Mouse (Mus musculus): ENCODE measurements around the gene Prr22. TPM values are rescaled to one million over a fixed set of nuclear protein-coding genes. Genes with fewer than 3 reads are reported as not detected.

The Prr22 gene
- polyA plus RNA-seq (2016; fragmentation: Nextera tagmentation; extraction: Ambion mirVana) = 1.0 and 1.4 TPM in 2 replicates

DNA sequence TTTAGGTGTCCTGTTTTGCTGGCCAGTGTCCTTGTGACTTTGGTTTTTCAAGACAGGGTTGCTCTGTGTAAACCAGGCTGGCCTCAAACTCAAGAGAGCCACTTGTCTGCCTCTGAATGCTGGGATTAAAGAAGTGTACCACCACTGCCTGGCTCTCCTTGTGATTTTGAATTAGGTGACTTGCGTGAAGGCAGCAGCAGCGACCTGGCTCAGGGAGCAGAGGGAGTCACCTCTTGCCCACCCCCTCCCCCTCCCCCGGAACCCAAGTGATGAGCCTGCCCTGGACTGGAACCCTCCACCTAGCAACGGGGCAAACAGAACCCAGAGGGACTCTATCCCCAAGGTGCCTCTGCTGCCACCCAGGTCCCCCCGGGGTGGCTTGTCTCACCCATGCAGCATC is at the start of gene Prr22:
Prr22 (plus strand) TSS at position 301 of the 400 bp plus-strand sequence.
- no peak within 1 kb of the TSS for H3K9ac ChIP-seq
- no peak for ATAC-seq (ENCODE audit: insufficient number of reproducible peaks, low FRiP score)
- H3K27ac ChIP-seq (ENCODE audit: poor library complexity, severe bottlenecking) = no peak within 1 kb of the TSS
- no peak within 1 kb of the TSS for H3K4me3 ChIP-seq
- peaks cover 20% of the 10 kb centered on the region for H3K4me1 ChIP-seq (replicated peaks)
- WGBS = 97% methylated on average over 5 of the region's 5 CpGs
- H3K36me3 ChIP-seq = peaks cover 52% of the 10 kb centered on the region
- no peak within 1 kb of the TSS for H3K4me2 ChIP-seq
- no peaks in the 10 kb centered on the region for H3K9me3 ChIP-seq (replicated peaks)
- H3K27me3 ChIP-seq (replicated peaks) = no peaks in the 10 kb centered on the region

- H3K27ac ChIP-seq (ENCODE audit: poor library complexity, severe bottlenecking) = no peak overlapping the region
- peaks cover 49% of the 10 kb centered on the region for H3K36me3 ChIP-seq
- H3K27me3 ChIP-seq (replicated peaks) = no peaks in the 10 kb centered on the region
- ATAC-seq (ENCODE audit: insufficient number of reproducible peaks, low FRiP score) = no peak
- no peak overlapping the region for H3K4me3 ChIP-seq
- H3K4me1 ChIP-seq (replicated peaks) = peaks cover 33% of the 10 kb centered on the region
- no peak overlapping the region for H3K4me2 ChIP-seq
- 83% methylated on average over 5 of the region's 5 CpGs for WGBS
- peaks cover 4% of the 10 kb centered on the region; the same call in 1 of the 2 replicates for H3K9me3 ChIP-seq (replicated peaks)
- H3K9ac ChIP-seq = no peak overlapping the region
These were observed 47.6 kb upstream of the Prr22 start for GRCm38 (mm10) chr17:56722441-56722840.

DNA sequence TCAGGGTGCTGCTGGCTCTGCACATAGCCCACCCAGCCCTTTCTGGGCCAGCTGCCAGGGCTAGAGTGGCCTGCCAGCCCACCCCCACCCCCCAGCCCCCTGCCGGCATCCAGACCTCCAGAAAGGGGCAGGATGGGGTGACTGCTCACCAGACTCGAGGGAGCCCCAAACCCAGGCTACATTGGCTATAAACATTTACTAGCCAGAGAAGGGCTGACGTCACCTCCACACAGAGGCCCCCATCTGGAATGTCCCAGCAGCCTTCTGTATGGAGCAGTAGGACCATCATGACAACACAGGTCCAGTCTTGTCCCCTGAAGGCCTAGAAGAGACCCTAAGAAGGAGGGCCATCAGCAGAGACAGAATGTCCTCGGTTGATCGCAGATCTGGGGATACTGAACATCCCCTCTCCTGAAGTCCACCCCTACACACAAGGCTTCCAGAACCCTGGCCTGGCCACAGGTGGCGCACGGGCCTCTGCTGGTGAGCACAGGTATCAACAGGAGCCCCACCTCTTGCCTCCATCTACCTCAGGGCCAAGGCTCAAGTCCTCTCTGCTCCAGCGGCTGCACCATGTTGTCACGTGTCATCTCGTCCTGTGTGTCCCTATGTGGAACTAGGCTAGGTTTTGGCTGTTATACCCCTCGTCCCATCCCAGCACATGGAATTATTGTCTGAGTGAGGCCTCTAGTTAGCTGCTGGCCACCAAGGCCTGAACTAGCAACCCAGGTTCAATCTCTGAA is 46.5 kb upstream of the Prr22 start:
- no peak for ATAC-seq (ENCODE audit: insufficient number of reproducible peaks, low FRiP score)
- WGBS = 82% methylated on average over 11 of the region's 11 CpGs
- no peak overlapping the region for H3K9ac ChIP-seq
- H3K27me3 ChIP-seq (replicated peaks) = no peaks in the 10 kb centered on the region
- H3K4me3 ChIP-seq = no peak overlapping the region
- no peak overlapping the region for H3K4me2 ChIP-seq
- H3K36me3 ChIP-seq = peaks cover 49% of the 10 kb centered on the region
- peaks cover 4% of the 10 kb centered on the region; the same call in 1 of the 2 replicates for H3K9me3 ChIP-seq (replicated peaks)
- H3K4me1 ChIP-seq (replicated peaks) = peaks cover 40% of the 10 kb centered on the region
- H3K27ac ChIP-seq (ENCODE audit: poor library complexity, severe bottlenecking) = no peak overlapping the region

- no peak for ATAC-seq (ENCODE audit: insufficient number of reproducible peaks, low FRiP score)
- 13% methylated on average over 7 of the region's 7 CpGs for WGBS
- 0 out of 2 replicates have a peak overlapping the region, but pooled peaks have one; percentile 5 for H3K9ac ChIP-seq
- peaks cover 31% of the 10 kb centered on the region for H3K36me3 ChIP-seq
- H3K4me2 ChIP-seq = peak overlapping the region; percentile 47; the same call in 1 of the 2 replicates
- peaks cover 16% of the 10 kb centered on the region; the same call in 1 of the 2 replicates for H3K27me3 ChIP-seq (replicated peaks)
- H3K4me3 ChIP-seq = no peak overlapping the region
- peaks cover 26% of the 10 kb centered on the region for H3K4me1 ChIP-seq (replicated peaks)
- H3K9me3 ChIP-seq (replicated peaks) = peaks cover 4% of the 10 kb centered on the region; the same call in 1 of the 2 replicates
- no peak overlapping the region for H3K27ac ChIP-seq (ENCODE audit: poor library complexity, severe bottlenecking)
These were observed 42.9 kb upstream of the Prr22 start for GRCm38 (mm10) chr17:56727029-56727649.

DNA sequence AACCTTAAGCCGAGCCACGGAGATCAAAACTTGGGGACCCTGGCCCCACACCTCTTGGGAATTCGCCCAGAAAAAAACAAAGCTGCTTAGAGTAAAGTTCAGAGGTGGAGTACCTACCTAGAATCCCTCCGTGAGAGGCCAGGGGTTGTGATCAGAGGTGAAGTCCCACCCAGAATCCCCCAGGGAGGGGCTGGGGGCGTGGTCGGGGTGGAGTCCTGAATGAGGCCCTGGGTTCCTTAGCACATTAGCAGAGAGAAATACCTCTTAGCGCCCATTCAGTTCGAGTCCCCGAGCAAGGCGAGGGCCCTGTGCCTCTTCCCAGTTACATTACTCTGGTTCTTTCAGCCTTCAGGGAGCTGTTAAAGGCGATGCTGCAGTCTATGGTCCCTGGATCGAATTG is 42.4 kb upstream of the Prr22 start:
- no peak for ATAC-seq (ENCODE audit: insufficient number of reproducible peaks, low FRiP score)

DNA sequence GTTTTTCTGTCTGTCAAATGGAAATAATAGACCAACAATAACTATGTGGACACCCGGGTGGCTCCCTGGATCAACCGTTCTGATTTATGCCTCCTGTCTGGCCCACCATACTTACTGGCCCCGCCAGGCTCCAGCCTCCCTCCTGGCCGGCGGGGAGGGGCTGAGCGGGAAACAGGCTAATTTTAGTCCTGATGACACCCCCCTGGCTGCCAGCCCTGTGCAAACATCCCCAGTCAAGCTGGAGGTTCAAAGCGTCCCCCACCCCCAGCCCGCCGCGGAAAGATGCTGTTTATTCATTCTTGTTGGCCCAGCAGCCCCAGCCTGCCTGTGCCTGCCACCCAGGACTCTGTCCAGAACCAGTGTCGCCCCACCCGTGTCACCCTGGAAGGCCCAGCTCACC is 41.9 kb upstream of the Prr22 start:
- no peak overlapping the region for H3K4me3 ChIP-seq
- peaks cover 25% of the 10 kb centered on the region for H3K4me1 ChIP-seq (replicated peaks)
- peaks cover 18% of the 10 kb centered on the region for H3K27me3 ChIP-seq (replicated peaks)
- H3K27ac ChIP-seq (ENCODE audit: poor library complexity, severe bottlenecking) = no peak overlapping the region
- 10% methylated on average over 12 of the region's 12 CpGs for WGBS
- peaks cover 4% of the 10 kb centered on the region; the same call in 1 of the 2 replicates for H3K9me3 ChIP-seq (replicated peaks)
- H3K36me3 ChIP-seq = peaks cover 21% of the 10 kb centered on the region
- peak; percentile 47; the same call in 1 of the 2 replicates for ATAC-seq (ENCODE audit: insufficient number of reproducible peaks, low FRiP score)
- H3K4me2 ChIP-seq = peak overlapping the region; percentile 47
- H3K9ac ChIP-seq = no peak overlapping the region

More for the DNA sequence above, 42.4 kb upstream of the Prr22 start:
- H3K4me2 ChIP-seq = peak overlapping the region; percentile 47
- 9% methylated on average over 12 of the region's 12 CpGs for whole genome bisulfite sequencing
- H3K9me3 ChIP-seq (replicated peaks) = peaks cover 4% of the 10 kb centered on the region; the same call in 1 of the 2 replicates
- H3K36me3 ChIP-seq = peaks cover 26% of the 10 kb centered on the region
- no peak overlapping the region for H3K4me3 ChIP-seq
- peaks cover 16% of the 10 kb centered on the region; the same call in 1 of the 2 replicates for H3K27me3 ChIP-seq (replicated peaks)
- H3K9ac ChIP-seq = 0 out of 2 replicates have a peak overlapping the region, but pooled peaks have one; percentile 5
- H3K4me1 ChIP-seq (replicated peaks) = peaks cover 26% of the 10 kb centered on the region
- no peak overlapping the region for H3K27ac ChIP-seq (ENCODE audit: poor library complexity, severe bottlenecking)

DNA sequence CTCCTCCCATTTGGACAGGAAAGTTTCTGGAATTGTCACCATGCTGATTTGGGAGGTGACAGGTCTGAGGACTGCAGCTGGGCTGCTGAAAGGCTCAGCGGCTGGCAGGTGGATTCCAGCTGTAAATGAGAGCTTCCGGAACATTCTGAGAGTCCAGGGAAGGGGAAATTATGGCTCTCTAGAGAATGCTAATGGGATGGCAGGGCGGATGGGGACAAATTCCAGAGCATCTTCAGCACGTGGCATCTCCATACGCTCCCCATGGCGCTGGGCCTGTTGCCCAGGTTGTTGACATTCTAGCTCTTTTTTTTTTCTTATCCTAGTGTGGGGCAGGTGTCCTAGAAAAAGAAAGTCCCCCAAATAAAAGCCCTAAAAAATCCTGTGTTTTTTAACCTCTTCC is 40.9 kb upstream of the Prr22 start:
- no peak overlapping the region for H3K27ac ChIP-seq (ENCODE audit: poor library complexity, severe bottlenecking)
- H3K27me3 ChIP-seq (replicated peaks) = peaks cover 27% of the 10 kb centered on the region
- no peak for ATAC-seq (ENCODE audit: insufficient number of reproducible peaks, low FRiP score)
- peaks cover 4% of the 10 kb centered on the region; the same call in 1 of the 2 replicates for H3K9me3 ChIP-seq (replicated peaks)
- no peak overlapping the region for H3K4me3 ChIP-seq
- peaks cover 11% of the 10 kb centered on the region for H3K36me3 ChIP-seq
- no peak overlapping the region for H3K9ac ChIP-seq
- peaks cover 21% of the 10 kb centered on the region for H3K4me1 ChIP-seq (replicated peaks)
- no peak overlapping the region for H3K4me2 ChIP-seq
- 48% methylated on average over 6 of the region's 6 CpGs for WGBS

DNA sequence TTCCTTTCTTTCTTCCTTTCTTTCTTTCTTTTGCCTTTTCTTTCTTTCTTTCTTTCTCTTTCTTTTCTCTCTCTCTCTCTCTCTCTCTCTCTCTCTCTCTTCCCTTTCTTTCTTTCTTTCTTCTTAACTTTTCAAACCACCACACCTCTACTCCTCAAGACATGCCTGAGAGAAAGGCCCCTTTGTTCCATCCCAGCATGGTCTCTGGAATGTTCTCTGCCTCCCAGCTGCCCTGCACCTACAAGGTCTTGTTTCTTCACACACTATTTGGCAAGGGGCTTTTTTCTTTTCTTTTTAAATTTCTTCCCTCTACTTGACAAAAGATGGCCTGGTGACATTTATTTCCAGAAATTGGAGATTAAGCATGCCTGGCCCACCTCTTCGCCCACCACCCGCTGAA is 40.4 kb upstream of the Prr22 start:
- Histone ChIP-seq H3K4me2 (no peak overlapping the region), H3K27ac (ENCODE audit: poor library complexity, severe bottlenecking) (no peak overlapping the region), H3K27me3 (replicated peaks) (peaks cover 32% of the 10 kb centered on the region), H3K9me3 (replicated peaks) (peaks cover 4% of the 10 kb centered on the region; the same call in 1 of the 2 replicates), H3K4me3 (no peak overlapping the region), H3K4me1 (replicated peaks) (peaks cover 21% of the 10 kb centered on the region), H3K9ac (no peak overlapping the region), H3K36me3 (peaks cover 7% of the 10 kb centered on the region; the same call in 1 of the 2 replicates)
- WGBS = 54% methylated on average over 2 of the region's 2 CpGs
- no peak for ATAC-seq (ENCODE audit: insufficient number of reproducible peaks, low FRiP score)

GRCm38 (mm10) chr17:56736534-56736933 is 33.5 kb upstream of the Prr22 start:
- H3K9me3 ChIP-seq (replicated peaks) = peaks cover 4% of the 10 kb centered on the region
- H3K27me3 ChIP-seq (replicated peaks) = peaks cover 41% of the 10 kb centered on the region
- peaks cover 13% of the 10 kb centered on the region for H3K4me1 ChIP-seq (replicated peaks)
- H3K9ac ChIP-seq = no peak overlapping the region
- no peak for ATAC-seq (ENCODE audit: insufficient number of reproducible peaks, low FRiP score)
- no peaks in the 10 kb centered on the region for H3K36me3 ChIP-seq
- H3K4me3 ChIP-seq = no peak overlapping the region
- no peak overlapping the region for H3K4me2 ChIP-seq
- 29% methylated on average over 8 of the region's 8 CpGs for WGBS
- H3K27ac ChIP-seq (ENCODE audit: poor library complexity, severe bottlenecking) = no peak overlapping the region

DNA sequence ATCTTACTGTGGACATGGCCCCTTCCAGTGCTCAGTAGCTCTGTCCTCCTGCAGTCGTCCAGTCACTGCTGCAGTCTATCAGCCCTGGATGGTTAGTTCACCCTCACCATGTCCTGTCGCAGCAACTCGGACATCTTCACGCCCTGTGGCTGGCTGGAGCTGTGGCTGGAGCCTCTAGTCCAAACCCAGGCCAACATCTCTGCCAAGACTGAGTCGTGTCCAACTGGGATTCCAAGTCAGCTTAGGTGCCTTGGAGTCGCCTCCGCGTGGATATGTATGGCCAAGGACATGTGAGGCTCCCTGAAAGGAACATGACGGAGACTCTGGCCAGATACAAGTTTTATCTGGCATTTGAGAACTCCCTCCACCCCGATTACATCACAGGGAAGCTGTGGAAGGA is 31.8 kb upstream of the Prr22 start:
- Histone ChIP-seq H3K9ac (no peak overlapping the region), H3K36me3 (no peaks in the 10 kb centered on the region), H3K27me3 (replicated peaks) (peaks cover 32% of the 10 kb centered on the region), H3K9me3 (replicated peaks) (peaks cover 4% of the 10 kb centered on the region), H3K4me2 (no peak overlapping the region), H3K27ac (ENCODE audit: poor library complexity, severe bottlenecking) (no peak overlapping the region), H3K4me3 (no peak overlapping the region), H3K4me1 (replicated peaks) (peaks cover 13% of the 10 kb centered on the region)
- 75% methylated on average over 10 of the region's 10 CpGs for WGBS
- no peak for ATAC-seq (ENCODE audit: insufficient number of reproducible peaks, low FRiP score)

DNA sequence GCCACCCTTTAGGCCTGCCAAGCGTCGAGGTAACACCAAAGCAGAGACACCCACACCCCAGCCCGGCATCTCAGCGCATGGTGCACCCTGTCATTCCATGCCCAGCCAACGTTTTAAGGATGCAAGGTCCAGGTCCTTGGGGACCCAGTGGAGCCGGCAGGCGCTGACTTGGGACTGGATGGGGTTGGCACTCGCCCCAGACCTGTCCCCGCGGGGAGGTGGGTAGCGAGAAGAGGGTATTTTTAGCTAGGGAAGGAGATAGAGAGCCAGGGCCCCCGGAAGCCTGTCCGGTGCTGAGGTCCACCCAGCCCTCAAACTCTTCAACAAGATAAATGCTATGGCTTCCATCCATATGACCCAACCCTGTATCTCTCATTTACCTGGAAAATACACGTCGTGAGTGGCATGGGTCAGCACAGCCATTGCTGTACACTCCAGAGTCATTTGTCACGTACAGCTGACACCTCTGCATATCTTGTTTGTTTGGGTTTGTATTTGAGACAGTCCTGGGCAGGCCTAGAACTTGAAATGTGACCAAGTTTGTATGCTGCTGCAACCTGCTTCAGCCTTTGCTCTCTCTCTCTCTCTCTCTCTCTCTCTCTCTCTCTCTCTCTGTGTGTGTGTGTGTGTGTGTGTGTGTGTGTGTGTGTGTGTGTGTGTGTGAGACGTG is 29.8 kb upstream of the Prr22 start:
- H3K4me2 ChIP-seq = peak overlapping the region; percentile 28; the same call in 1 of the 2 replicates
- peaks cover 14% of the 10 kb centered on the region for H3K27me3 ChIP-seq (replicated peaks)
- no peaks in the 10 kb centered on the region for H3K36me3 ChIP-seq
- WGBS = 47% methylated on average over 17 of the region's 17 CpGs
- H3K4me1 ChIP-seq (replicated peaks) = peaks cover 13% of the 10 kb centered on the region
- no peak overlapping the region for H3K4me3 ChIP-seq
- H3K9me3 ChIP-seq (replicated peaks) = peaks cover 4% of the 10 kb centered on the region
- ATAC-seq (ENCODE audit: insufficient number of reproducible peaks, low FRiP score) = peak; percentile 54
- no peak overlapping the region for H3K9ac ChIP-seq
- H3K27ac ChIP-seq (ENCODE audit: poor library complexity, severe bottlenecking) = peak overlapping the region; percentile 48; the same call in 1 of the 2 replicates

All from heart, embryonic 12.5 days (tissue).